ENCODE assay signal across 11 mouse cellular contexts in the genomic region with DNA sequence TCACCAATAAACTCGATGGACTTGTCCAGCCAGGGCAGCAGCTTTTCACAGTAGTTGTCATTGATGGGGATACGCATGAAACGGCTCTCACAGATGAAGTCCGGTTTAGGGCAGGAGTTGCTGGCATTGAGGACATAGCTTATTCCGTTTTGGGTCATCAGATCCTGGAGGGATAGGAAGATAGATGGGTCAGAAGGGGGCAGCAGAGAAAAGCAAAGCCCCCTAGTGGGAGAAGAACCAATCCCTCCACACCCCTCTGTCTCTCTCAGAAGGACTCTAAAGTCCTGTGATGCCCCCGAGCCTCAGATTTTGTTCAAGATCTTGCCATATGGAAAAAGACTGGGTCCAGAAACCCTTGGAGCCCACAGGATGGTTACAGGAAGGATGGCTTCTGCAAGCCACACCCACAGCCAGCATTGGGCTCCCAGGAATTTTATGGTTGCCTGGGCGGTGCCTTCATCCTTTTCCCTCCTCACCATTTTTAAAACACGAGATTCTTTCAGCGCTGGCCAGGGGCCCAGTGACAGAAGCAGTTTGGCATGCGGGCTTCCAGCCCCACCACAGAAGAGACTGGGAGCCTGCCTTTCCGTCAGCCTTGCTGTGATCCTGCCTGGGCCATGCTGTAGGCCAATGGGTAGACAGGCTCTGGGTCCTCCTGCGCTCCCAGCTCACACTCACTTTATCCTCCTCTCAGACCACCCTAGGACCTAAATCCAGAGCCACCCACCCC. TPM values are rescaled to one million over a fixed set of nuclear protein-coding genes. Genes with fewer than 3 reads are reported as not detected.
A peak's percentile ranks its signal among the peaks of the same experiment; 100 is the strongest.
DNase-seq lines count a peak whose midpoint lies in the region; ATAC-seq lines count a peak whose summit lies in the region.
"Had no signal": no experiment of that assay in that cellular context is flagged by ENCODE, and none has a peak within 500 bp of the region (broad histone marks: within the 10 kb centered on the region; RNA-seq: fewer than 3 reads in every experiment).

No protein-coding gene starts in this region.

- H3K27me3 ChIP-seq in heart, embryonic 10.5 days (ENCODE audit: insufficient read depth, poor library complexity, severe bottlenecking) = peaks cover 95% of the 10 kb centered on the region
- H3K27me3 ChIP-seq in forebrain, embryonic 16.5 days (replicated peaks; ENCODE audit: control insufficient read depth, insufficient read depth, low read length) = no peaks in the 10 kb centered on the region
- H3K27me3 ChIP-seq in midbrain, embryonic 16.5 days (ENCODE audit: control insufficient read depth, insufficient read depth, low read depth, low read length) = no peaks in the 10 kb centered on the region; the same call in 1 of the 2 replicates

- peaks cover 30% of the 10 kb centered on the region for H3K4me1 ChIP-seq in heart, embryonic 10.5 days
- peaks cover 24% of the 10 kb centered on the region for H3K4me1 ChIP-seq in forebrain, embryonic 16.5 days (replicated peaks; ENCODE audit: control insufficient read depth, insufficient read depth, low read length)
- H3K4me1 ChIP-seq in midbrain, embryonic 16.5 days (ENCODE audit: control insufficient read depth, insufficient read depth, low read length) = peaks cover 6% of the 10 kb centered on the region

- H3K9me3 ChIP-seq in heart, embryonic 10.5 days = no peaks in the 10 kb centered on the region
- H3K9me3 ChIP-seq in forebrain, embryonic 16.5 days (ENCODE audit: control insufficient read depth, low read length) = no peaks in the 10 kb centered on the region
- no peaks in the 10 kb centered on the region for H3K9me3 ChIP-seq in midbrain, embryonic 16.5 days (replicated peaks; ENCODE audit: control insufficient read depth, low read length, poor library complexity, severe bottlenecking)

- no peak overlapping the region for H3K27ac ChIP-seq in heart, embryonic 10.5 days
- H3K27ac ChIP-seq in forebrain, embryonic 16.5 days (ENCODE audit: low read length) = peak overlapping the region; percentile 39; the same call in 1 of the 2 replicates
- H3K27ac ChIP-seq in midbrain, embryonic 16.5 days (ENCODE audit: low read length) = no peak overlapping the region

- H3K4me3 ChIP-seq in heart, embryonic 10.5 days = no peak overlapping the region
- no peak overlapping the region for H3K4me3 ChIP-seq in forebrain, embryonic 16.5 days (replicated peaks; ENCODE audit: low read length)
- no peak overlapping the region for H3K4me3 ChIP-seq in midbrain, embryonic 16.5 days (ENCODE audit: low read depth, low read length)

- WGBS in heart, embryonic 10.5 days = 32% methylated on average over 12 of the region's 12 CpGs
- WGBS in forebrain, embryonic 16.5 days = 26% methylated on average over 12 of the region's 12 CpGs
- WGBS in midbrain, embryonic 16.5 days = 38% methylated on average over 12 of the region's 12 CpGs

- no peak overlapping the region for H3K9ac ChIP-seq in forebrain, embryonic 16.5 days (replicated peaks; ENCODE audit: low read depth, low read length)
- no peak overlapping the region for H3K9ac ChIP-seq in midbrain, embryonic 16.5 days (ENCODE audit: low read depth, low read length)

- peaks cover 47% of the 10 kb centered on the region for H3K36me3 ChIP-seq in heart, embryonic 10.5 days
- H3K36me3 ChIP-seq in forebrain, embryonic 16.5 days (ENCODE audit: control insufficient read depth, insufficient read depth) = peaks cover 32% of the 10 kb centered on the region
- peaks cover 60% of the 10 kb centered on the region for H3K36me3 ChIP-seq in midbrain, embryonic 16.5 days (ENCODE audit: control insufficient read depth, insufficient read depth, low read length)

- H3K4me2 ChIP-seq in forebrain, embryonic 16.5 days (ENCODE audit: low read length) = no peak overlapping the region
- H3K4me2 ChIP-seq in midbrain, embryonic 16.5 days (ENCODE audit: low read length) = no peak overlapping the region

- ATAC-seq in forebrain, embryonic 16.5 days = no peak
- no peak for ATAC-seq in midbrain, embryonic 16.5 days

- peak; percentile 97 for DNase-seq in heart, adult 11 months
- no peak for DNase-seq in heart, embryonic 10.5 days (ENCODE audit: low spot score)
- DNase-seq in NIH3T3 (ENCODE audit: low read depth) = peak; percentile 92
- DNase-seq in heart, postnatal 4 days = peak; percentile 81
- DNase-seq in lung, postnatal 36 days = peak; percentile 82
- no peak for DNase-seq in yolk sac, embryonic 10.5 days (ENCODE audit: low spot score)

RNA-seq across cellular contexts. Expression of a gene that starts 11.9 kb away (rescaled TPM):
- polyA plus RNA-seq in heart, embryonic 10.5 days (2016; fragmentation: Nextera tagmentation; extraction: Ambion mirVana) = 5.3 and 9.0 TPM in 2 replicates
- 84.9 and 98.7 TPM in 2 replicates for polyA plus RNA-seq in forebrain, embryonic 16.5 days (2015; fragmentation: Nextera tagmentation; extraction: Ambion mirVana)
- 10 to 100 TPM; 37.7 to 43.0 TPM for total RNA-seq in heart, postnatal 4 days (2021)
- polyA plus RNA-seq in midbrain, embryonic 16.5 days (2015; fragmentation: Nextera tagmentation; extraction: Ambion mirVana) = 113 and 128 TPM in 2 replicates

RNA-seq across cellular contexts. Expression of a gene that starts 22.9 kb away (rescaled TPM):
- 52.4 and 54.9 TPM in 2 replicates for polyA plus RNA-seq in heart, embryonic 10.5 days (2016; fragmentation: Nextera tagmentation; extraction: Ambion mirVana)
- 53.2 and 54.2 TPM in 2 replicates for polyA plus RNA-seq in forebrain, embryonic 16.5 days (2015; fragmentation: Nextera tagmentation; extraction: Ambion mirVana)
- total RNA-seq in heart, postnatal 4 days (2021) = 10 to 100 TPM; 33.4 to 33.6 TPM
- polyA plus RNA-seq in midbrain, embryonic 16.5 days (2015; fragmentation: Nextera tagmentation; extraction: Ambion mirVana) = 47.5 and 50.3 TPM in 2 replicates

RNA-seq across cellular contexts. Expression of a gene that starts 36.8 kb away (rescaled TPM):
- polyA plus RNA-seq in heart, embryonic 10.5 days (2016; fragmentation: Nextera tagmentation; extraction: Ambion mirVana) = not detected in 2 replicates
- 0.34 TPM in 1 of 2 replicates, not detected in the other for polyA plus RNA-seq in forebrain, embryonic 16.5 days (2015; fragmentation: Nextera tagmentation; extraction: Ambion mirVana)
- total RNA-seq in heart, postnatal 4 days (2021) = not detected
- 0.30 TPM in 1 of 2 replicates, not detected in the other for polyA plus RNA-seq in midbrain, embryonic 16.5 days (2015; fragmentation: Nextera tagmentation; extraction: Ambion mirVana)
- total RNA-seq: ES-E14 had no signal
- polyA plus RNA-seq: liver, embryonic 16.5 days; stomach, embryonic 14.5 days had no signal

RNA-seq across cellular contexts. Expression of a gene that starts 52.1 kb away (rescaled TPM):
- not detected in 2 replicates for polyA plus RNA-seq in heart, embryonic 10.5 days (2016; fragmentation: Nextera tagmentation; extraction: Ambion mirVana)
- polyA plus RNA-seq in forebrain, embryonic 16.5 days (2015; fragmentation: Nextera tagmentation; extraction: Ambion mirVana) = not detected in 2 replicates
- total RNA-seq in heart, postnatal 4 days (2021) = not detected
- polyA plus RNA-seq in midbrain, embryonic 16.5 days (2015; fragmentation: Nextera tagmentation; extraction: Ambion mirVana) = not detected in 2 replicates
- total RNA-seq: ES-E14 had no signal
- polyA plus RNA-seq: liver, embryonic 16.5 days; stomach, embryonic 14.5 days had no signal

Comparison
In these comparisons a context has a peak if more than half of its experiments do, and no peak if none do; other contexts are left out.
1. DNase-seq: peak in heart, adult 11 months (single experiment), NIH3T3 (single experiment), heart, postnatal 4 days (single experiment) and lung, postnatal 36 days (single experiment); none in heart, embryonic 10.5 days (single experiment) and yolk sac, embryonic 10.5 days (single experiment).